Mouse (Mus musculus) ES-Bruce4 (cell line): ENCODE results near the gene Ift27.

Experiments used
- CTCF ChIP-seq: IDR thresholded peaks from one replicate; pipeline ENCODE4 v1.8.1; 2011; ENCODE audit warnings: low read depth, low read length
- EP300 ChIP-seq: IDR thresholded peaks from 2 replicates; pipeline ENCODE4 v1.6.1; 2011; ENCODE audit warnings: low read depth, low read length; ENCODE audit not compliant: insufficient read depth
- POLR2A ChIP-seq: IDR thresholded peaks from one replicate; pipeline ENCODE4 v1.8.1; 2011; ENCODE audit warnings: low read length; ENCODE audit not compliant: insufficient read depth

GRCm38 (mm10) chr15:78171651-78172050, 2.3 kb downstream of the Ift27 start:
- TF ChIP-seq POLR2A (no peak), CTCF (peak; percentile 25), EP300 (no peak)
